Mouse (Mus musculus) erythroblast, embryonic 14.5 days (primary cell): ENCODE measurements around the gene Gm26992. TPM values are rescaled to one million over a fixed set of nuclear protein-coding genes. Genes with fewer than 3 reads are reported as not detected.
A peak's percentile ranks its signal among the peaks of the same experiment; 100 is the strongest.
"Not testable (repeated sequence)": the region's sequence is repeated elsewhere in the genome, so short reads cannot be mapped to it uniquely, and the experiment has no call there.

ENCODE experiments used
- H3K27me3 ChIP-seq: 2 replicates; pipeline ENCODE4 v1.6.1; 2012; ENCODE audit warnings: inconsistent platforms; ENCODE audit not compliant: control insufficient read depth
- H3K36me3 ChIP-seq: 2 replicates; pipeline ENCODE4 v1.6.1; 2012; ENCODE audit warnings: mild to moderate bottlenecking, inconsistent platforms; ENCODE audit not compliant: control insufficient read depth
- H3K4me1 ChIP-seq: 2 replicates; pipeline ENCODE4 v1.6.1; 2012; ENCODE audit warnings: inconsistent platforms; ENCODE audit not compliant: control insufficient read depth
- H3K4me3 ChIP-seq: replicated peaks from 2 replicates; pipeline ENCODE3; 2012; ENCODE audit warnings: moderate library complexity, mild to moderate bottlenecking, inconsistent platforms
- H3K9me3 ChIP-seq: 2 replicates; pipeline ENCODE4 v1.6.1; 2012; ENCODE audit warnings: low read length, inconsistent platforms, mixed read lengths; ENCODE audit not compliant: control insufficient read depth
- GATA1 ChIP-seq: IDR thresholded peaks from 2 replicates; pipeline ENCODE4 v1.6.1; 2012; ENCODE audit warnings: low read length, inconsistent platforms, mixed read lengths
- TAL1 ChIP-seq: IDR thresholded peaks from 3 replicates; pipeline ENCODE4 v1.6.1; 2012; ENCODE audit warnings: low read length, inconsistent platforms, mixed read lengths
- polyA plus RNA-seq: library from polyadenylated mRNA; stranded (reverse); fragments of >175 nt; gene quantifications from 2 replicates; pipeline ENCODE4 v1.2.3, GENCODE M21; 2012

Gene Gm26992
- polyA plus RNA-seq, 1 experiment: not detected

DNA sequence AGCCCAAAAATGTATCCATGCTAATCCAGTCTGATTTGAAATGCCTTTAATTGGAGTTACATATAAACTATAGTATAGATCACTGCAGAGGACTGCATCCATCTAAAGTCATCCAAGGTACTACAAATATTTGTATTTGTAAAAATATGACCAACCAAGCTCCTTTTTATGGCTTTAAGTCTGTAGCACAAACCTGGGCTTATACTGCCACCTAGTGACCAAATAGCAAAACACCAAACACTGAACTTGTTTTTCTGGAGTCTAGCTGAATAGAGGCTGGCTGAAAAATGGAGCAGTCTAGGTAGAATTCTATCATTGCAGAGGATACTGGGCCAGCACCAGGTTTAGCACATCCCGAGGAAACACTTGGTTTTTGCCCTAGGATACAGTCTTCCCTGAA, 19.0 kb downstream of the Gm26992 start:
- no peak overlapping the region for H3K4me3 ChIP-seq
- TF ChIP-seq GATA1 (no peak), TAL1 (no peak)

DNA sequence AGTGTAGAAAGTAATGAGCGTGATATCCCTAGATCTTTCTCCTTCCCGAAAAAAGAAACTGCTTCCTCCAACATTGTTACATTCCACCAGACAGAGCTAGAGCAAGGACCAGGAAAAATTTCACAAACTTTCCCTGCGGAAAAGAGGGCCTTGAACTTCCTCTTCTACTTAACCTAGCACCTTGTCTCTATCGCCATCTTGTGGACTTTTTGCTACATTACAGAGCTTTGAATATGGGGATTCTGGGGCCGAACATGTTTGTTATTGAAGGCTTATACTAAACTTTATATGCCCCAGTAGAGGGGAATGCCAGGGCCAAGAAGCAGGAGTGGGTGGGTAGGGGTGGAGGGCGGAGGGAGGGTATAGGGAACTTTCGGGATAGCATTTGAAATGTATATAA, 21.9 kb downstream of the Gm26992 start:
- Histone ChIP-seq H3K4me1 (peaks cover 10% of the 10 kb centered on the region), H3K9me3 (no peaks in the 10 kb centered on the region; the same call in 1 of the 2 replicates), H3K4me3 (no peak overlapping the region), H3K27me3 (peaks cover 45% of the 10 kb centered on the region), H3K36me3 (no peaks in the 10 kb centered on the region)
- no peak for TF ChIP-seq TAL1
- TF ChIP-seq GATA1: no peak

More for the DNA sequence above, 19.0 kb downstream of the Gm26992 start:
- Histone ChIP-seq H3K4me1 (no peaks in the 10 kb centered on the region), H3K27me3 (peaks cover 42% of the 10 kb centered on the region), H3K36me3 (no peaks in the 10 kb centered on the region), H3K9me3 (no peaks in the 10 kb centered on the region)

DNA sequence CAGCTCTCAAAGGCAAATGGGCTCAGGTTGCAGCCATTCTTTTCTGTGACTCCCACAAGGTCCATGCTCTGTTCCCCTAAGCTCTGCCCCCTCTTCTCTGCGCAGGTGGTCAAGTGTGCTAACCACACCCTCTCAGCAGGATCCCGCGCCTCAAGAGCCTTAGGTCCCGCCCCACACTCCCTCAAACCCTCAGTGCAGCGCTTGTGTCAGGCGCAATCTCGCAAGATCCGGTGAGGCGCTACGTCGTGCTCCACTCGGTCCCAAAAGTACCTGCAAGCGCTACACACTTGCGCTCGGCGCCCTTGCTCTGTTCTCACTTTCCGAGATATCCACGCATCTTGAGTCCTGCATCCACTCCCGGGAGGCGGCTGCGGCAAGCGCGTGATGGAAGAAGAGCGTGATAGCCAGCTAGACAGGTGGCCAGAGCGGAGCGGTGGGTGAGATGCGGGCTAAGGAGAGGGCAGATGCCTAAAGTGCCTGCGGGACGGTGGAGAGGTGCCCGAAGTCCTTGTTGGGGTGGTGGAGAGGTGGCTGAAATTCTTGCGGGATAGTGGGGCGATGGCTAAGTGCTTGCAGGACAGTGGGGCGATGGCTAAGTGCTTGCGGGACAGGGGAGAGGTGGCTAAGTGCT, 25.8 kb downstream of the Gm26992 start:
- Histone ChIP-seq H3K27me3 (peaks cover 52% of the 10 kb centered on the region), H3K9me3 (no peaks in the 10 kb centered on the region; the same call in 1 of the 2 replicates), H3K4me3 (peak overlapping the region; percentile 77), H3K36me3 (no peaks in the 10 kb centered on the region), H3K4me1 (peaks cover 10% of the 10 kb centered on the region)
- TF ChIP-seq TAL1 (no peak), GATA1 (no peak)

DNA sequence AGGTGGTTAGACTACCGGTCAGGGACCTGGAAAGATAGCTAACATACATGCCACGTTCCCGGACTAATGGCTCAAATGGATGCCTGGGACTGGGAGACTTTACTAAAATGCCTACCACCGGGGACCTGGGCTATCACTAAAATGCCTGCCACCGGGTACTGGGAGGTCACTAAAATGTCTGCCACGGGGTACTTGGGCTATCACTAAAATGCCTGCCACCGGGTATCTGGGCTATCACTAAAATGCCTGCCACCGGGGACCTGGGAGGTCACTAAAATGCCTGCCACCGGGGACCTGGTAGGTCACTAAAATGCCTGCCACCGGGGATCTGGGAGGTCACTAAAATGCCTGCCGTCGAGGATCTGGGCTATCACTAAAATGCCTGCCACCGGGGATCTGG, 26.6 kb downstream of the Gm26992 start:
- H3K9me3 ChIP-seq, H3K36me3 ChIP-seq: not testable (repeated sequence)
- peak overlapping the region; percentile 77 for H3K4me3 ChIP-seq
- peaks cover 56% of the 10 kb centered on the region for H3K27me3 ChIP-seq
- H3K4me1 ChIP-seq: peaks cover 10% of the 10 kb centered on the region

DNA sequence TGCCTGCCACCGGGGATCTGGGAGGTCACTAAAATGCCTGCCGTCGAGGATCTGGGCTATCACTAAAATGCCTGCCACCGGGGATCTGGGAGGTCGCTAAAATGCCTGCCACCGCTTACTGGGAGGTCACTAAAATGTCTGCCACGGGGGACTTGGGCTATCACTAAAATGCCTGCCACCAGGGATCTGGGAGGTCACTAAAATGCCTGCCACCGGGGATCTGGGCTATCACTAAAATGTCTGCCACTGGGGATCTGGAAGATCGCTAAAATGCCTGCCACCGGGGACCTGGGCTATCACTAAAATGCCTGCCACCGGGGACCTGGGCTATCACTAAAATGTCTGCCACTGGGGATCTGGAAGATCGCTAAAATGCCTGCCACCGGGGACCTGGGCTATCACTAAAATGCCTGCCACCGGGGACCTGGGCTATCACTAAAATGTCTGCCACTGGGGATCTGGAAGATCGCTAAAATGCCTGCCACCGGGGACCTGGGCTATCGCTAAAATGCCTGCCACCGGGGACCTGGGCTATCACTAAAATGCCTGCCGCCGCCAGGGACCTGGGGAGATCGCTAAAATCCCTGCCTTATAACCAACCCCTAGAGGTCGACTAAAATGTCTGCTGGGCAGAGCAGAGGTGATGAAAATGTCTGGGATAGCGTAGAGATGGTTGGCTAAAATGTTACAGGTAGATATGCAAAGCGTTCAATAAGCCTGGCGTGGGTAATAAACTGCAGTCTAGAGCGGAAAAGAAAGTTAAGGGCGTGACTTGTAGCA, 27.3 kb downstream of the Gm26992 start:
- not testable (repeated sequence) for H3K36me3 ChIP-seq, H3K9me3 ChIP-seq
- Histone ChIP-seq H3K4me3 (peak overlapping the region; percentile 44), H3K27me3 (peaks cover 57% of the 10 kb centered on the region), H3K4me1 (peaks cover 10% of the 10 kb centered on the region)

DNA sequence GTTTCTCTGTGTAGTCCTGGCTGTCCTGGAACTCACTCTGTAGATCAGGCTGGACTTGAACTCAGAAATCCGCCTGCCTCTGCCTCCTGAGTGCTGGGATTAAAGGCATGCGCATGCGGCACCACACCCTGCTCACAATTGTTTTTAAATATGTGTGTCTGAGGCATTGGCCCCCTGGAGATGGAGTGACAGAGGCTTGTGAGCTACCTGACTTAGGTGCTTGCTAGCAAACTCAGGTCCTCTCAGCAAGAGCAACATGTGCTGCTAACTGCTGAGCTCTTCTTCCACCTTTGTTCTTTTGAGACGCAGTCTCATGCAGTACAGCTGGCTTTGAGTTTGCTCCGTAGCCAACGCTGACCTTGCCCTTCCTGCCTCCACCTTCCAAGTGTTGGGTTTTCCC, 31.0 kb downstream of the Gm26992 start:
- Histone ChIP-seq H3K4me1 (peaks cover 3% of the 10 kb centered on the region), H3K9me3 (no peaks in the 10 kb centered on the region; the same call in 1 of the 2 replicates), H3K4me3 (no peak overlapping the region), H3K27me3 (peaks cover 31% of the 10 kb centered on the region), H3K36me3 (peaks cover 2% of the 10 kb centered on the region)
- TF ChIP-seq TAL1 (no peak), GATA1 (no peak)

DNA sequence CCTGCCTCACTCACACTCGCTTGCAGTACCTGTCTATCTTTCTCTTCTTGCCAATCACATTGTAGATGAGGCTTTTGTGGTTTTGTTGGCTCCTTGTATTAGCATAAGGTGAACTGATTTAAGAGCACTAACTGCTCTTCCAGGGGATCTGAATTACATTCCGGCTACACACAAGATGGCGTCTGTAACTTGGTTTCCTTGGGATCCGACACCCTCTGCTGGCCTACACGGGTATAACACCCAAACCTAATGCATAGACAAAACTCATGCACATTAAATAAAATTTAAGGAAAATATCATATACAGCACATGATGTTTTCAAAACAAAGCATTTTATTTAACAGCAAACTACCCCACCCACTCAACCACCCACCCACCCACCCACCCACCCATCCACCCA, 38.2 kb downstream of the Gm26992 start:
- no peak overlapping the region for H3K4me3 ChIP-seq
- H3K4me1 ChIP-seq: no peaks in the 10 kb centered on the region
- no peaks in the 10 kb centered on the region for H3K9me3 ChIP-seq
- H3K27me3 ChIP-seq: no peaks in the 10 kb centered on the region
- no peak for TF ChIP-seq GATA1
- TF ChIP-seq TAL1: no peak
- H3K36me3 ChIP-seq: peaks cover 54% of the 10 kb centered on the region

DNA sequence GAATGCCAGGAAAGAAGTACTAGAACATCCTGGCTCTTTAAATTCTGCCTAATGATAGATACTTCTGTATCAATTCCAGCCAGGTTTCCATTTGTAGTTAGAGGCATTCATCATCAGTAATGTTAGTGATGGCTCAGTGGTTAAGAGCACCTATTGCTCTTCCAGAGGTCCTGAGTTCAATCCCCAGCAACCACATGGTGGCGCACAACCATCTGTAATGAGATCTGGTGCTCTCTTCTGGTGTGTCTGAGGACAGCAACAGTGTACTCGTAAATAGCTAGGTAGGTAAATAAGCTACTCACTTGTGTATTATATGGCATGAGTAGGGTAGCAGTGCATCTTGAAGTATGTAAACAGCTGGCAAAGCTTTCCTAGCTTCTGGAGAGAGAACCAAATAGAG, 47.2 kb downstream of the Gm26992 start:
- no peak for TF ChIP-seq TAL1
- no peak for TF ChIP-seq GATA1
- peaks cover 83% of the 10 kb centered on the region for H3K36me3 ChIP-seq
- H3K4me3 ChIP-seq: no peak overlapping the region

DNA sequence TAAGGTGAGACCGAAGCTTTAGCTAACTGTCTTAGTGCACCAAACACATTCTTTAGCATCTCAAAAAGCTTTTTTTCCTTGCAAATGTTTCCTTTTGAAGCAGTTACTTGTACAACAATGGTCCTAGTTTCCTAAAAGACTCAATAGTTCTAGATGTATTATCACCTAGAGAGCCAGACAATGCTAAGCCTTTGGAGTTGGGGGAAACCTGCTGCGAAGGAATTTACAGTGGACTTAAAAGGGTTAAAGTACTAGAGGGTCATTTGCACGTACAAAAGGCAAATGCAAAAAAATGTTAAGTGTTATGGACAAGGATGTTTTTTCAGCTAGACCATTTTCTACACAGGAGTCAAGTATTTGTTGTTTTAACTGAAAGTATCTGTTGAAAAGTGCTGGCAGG, 50.5 kb downstream of the Gm26992 start:
- H3K27me3 ChIP-seq: no peaks in the 10 kb centered on the region
- H3K4me3 ChIP-seq: no peak overlapping the region
- H3K36me3 ChIP-seq: peaks cover 51% of the 10 kb centered on the region
- TF ChIP-seq TAL1 (no peak), GATA1 (no peak)
- H3K4me1 ChIP-seq: peaks cover 7% of the 10 kb centered on the region
- H3K9me3 ChIP-seq: no peaks in the 10 kb centered on the region

More for the DNA sequence above, 47.2 kb downstream of the Gm26992 start:
- Histone ChIP-seq H3K27me3 (no peaks in the 10 kb centered on the region), H3K4me1 (peaks cover 7% of the 10 kb centered on the region), H3K9me3 (no peaks in the 10 kb centered on the region)

DNA sequence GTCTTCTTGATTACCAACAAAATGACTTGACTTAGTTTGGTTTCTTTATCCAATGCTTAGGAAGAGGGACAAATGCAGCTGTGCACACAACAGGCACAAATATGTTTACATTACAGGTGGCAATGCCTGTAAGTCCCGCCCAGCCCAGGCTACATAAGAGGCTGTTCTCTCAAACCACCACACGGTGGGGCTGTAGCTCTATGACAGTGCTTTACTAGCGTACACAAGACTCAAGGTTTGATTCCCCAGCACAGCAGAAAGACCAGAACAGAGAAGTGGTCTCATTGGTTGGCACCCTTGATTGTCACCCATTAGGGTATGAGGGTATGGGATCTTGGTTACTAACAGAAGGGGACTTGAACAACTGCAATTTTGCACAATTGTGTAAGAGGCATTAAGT, 55.7 kb downstream of the Gm26992 start:
- H3K4me3 ChIP-seq: peak overlapping the region; percentile 3
- peaks cover 22% of the 10 kb centered on the region for H3K36me3 ChIP-seq
- peaks cover 14% of the 10 kb centered on the region for H3K9me3 ChIP-seq
- no peaks in the 10 kb centered on the region for H3K27me3 ChIP-seq
- TF ChIP-seq TAL1 (no peak), GATA1 (no peak)
- peaks cover 3% of the 10 kb centered on the region for H3K4me1 ChIP-seq
